Mouse (Mus musculus): ENCODE measurements around the gene Rreb1. TPM values are rescaled to one million over a fixed set of nuclear protein-coding genes. Genes with fewer than 3 reads are reported as not detected.

Rreb1 gene
- polyA plus RNA-seq, 1 experiment from 2014 or later = 6.0 TPM

Other genes starting within 250 kb of the Rreb1 start
- 107 and 110 TPM in 2 replicates for gene Ssr1, start 215.8 kb downstream of the Rreb1 start, polyA plus RNA-seq (2016; fragmentation: Nextera tagmentation; extraction: Ambion mirVana)

Measured in embryonic facial prominence, embryonic 10.5 days (tissue).